Mouse (Mus musculus) lung, embryonic 14.5 days (tissue): ENCODE measurements at regions not wholly inside any gene's neighbourhood (a gene's known extent, or its start where the extent isn't known, plus 50 kb on each side); places are given as distances from the start of the nearest gene placed in this dataset.

Source experiments
- ATAC-seq: fragments of 200-750 bp; cut with Nextera tagmentation; 2 replicates; pipeline ENCODE4 v1.8.0; 2017; ENCODE audit warnings: mild to moderate bottlenecking, moderate TSS enrichment, moderate library complexity; ENCODE audit not compliant: insufficient read depth
- DNase-seq: peaks from one replicate; pipeline ENCODE4 v3.0.0-alpha.2; 2015
- H3K27ac ChIP-seq: fragments of 300-500 bp; sonication (generic); 2 replicates; pipeline ENCODE4 v1.5.1; 2014; ENCODE audit warnings: low read depth, mild to moderate bottlenecking, moderate library complexity
- H3K27me3 ChIP-seq: fragments of 300-500 bp; sonication (generic); 2 replicates; pipeline ENCODE4 v1.6.1; 2014; ENCODE audit warnings: low read length, control low read depth; ENCODE audit not compliant: insufficient read depth
- H3K36me3 ChIP-seq: fragments of 300-500 bp; sonication (generic); 2 replicates; pipeline ENCODE4 v1.6.1; 2014; ENCODE audit warnings: control low read depth; ENCODE audit not compliant: insufficient read depth
- H3K4me1 ChIP-seq: fragments of 300-500 bp; sonication (generic); 2 replicates; pipeline ENCODE4 v1.6.1; 2014; ENCODE audit warnings: antibody characterized with exemption, control low read depth; ENCODE audit not compliant: insufficient read depth
- H3K4me2 ChIP-seq: fragments of 300-500 bp; sonication (generic); 2 replicates; pipeline ENCODE4 v1.6.1; 2014; ENCODE audit warnings: mild to moderate bottlenecking
- H3K4me3 ChIP-seq: fragments of 300-500 bp; sonication (generic); 2 replicates; pipeline ENCODE4 v1.5.1; 2014; ENCODE audit warnings: low read depth, low read length
- H3K9ac ChIP-seq: fragments of 300-500 bp; sonication (generic); 2 replicates; pipeline ENCODE4 v1.6.1; 2014
- H3K9me3 ChIP-seq: fragments of 300-500 bp; sonication (generic); 2 replicates; pipeline ENCODE4 v1.6.1; 2016; ENCODE audit warnings: low read depth, low read length, control low read depth
- CTCF ChIP-seq: IDR thresholded peaks from 2 replicates; pipeline ENCODE4 v1.5.1; 2016; ENCODE audit warnings: antibody characterized with exemption, low read depth
- WGBS: fragments of 180-500 bp; shearing (Covaris S2); extraction: QIAGEN DNeasy Blood & Tissue Kit; methylation state at CpG from one replicate; pipeline ENCODE4 v1.1.7; 2014; 5-methylcytosine and 5-hydroxymethylcytosine counted together

DNA sequence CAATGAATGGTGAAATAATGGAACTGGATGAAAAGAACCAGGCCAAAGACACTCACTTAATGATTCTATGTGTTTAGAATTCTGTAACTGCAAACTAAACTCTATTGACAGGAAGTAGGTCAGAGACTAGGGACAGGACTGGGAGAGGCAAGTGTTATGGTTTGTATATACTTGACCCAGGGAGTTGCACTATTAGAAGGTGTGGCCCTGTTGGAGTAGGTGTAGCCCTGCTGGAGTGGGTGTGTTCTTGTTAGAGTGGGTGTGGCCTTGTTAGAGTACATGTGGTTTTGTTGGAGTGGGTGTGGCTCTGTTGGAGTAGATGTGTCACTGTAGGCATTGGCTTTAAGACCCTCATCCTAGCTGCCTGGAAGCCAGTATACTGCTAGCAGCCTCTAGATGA is 93.0 kb upstream of the Npas2 start:
- Histone ChIP-seq H3K27ac (no peak overlapping the region), H3K4me1 (no peaks in the 10 kb centered on the region), H3K4me2 (no peak overlapping the region), H3K9me3 (no peaks in the 10 kb centered on the region), H3K9ac (no peak overlapping the region), H3K36me3 (no peaks in the 10 kb centered on the region), H3K27me3 (no peaks in the 10 kb centered on the region), H3K4me3 (no peak overlapping the region)
- ATAC-seq (no peak), DNase-seq (no peak)
- TF ChIP-seq CTCF: no peak

DNA sequence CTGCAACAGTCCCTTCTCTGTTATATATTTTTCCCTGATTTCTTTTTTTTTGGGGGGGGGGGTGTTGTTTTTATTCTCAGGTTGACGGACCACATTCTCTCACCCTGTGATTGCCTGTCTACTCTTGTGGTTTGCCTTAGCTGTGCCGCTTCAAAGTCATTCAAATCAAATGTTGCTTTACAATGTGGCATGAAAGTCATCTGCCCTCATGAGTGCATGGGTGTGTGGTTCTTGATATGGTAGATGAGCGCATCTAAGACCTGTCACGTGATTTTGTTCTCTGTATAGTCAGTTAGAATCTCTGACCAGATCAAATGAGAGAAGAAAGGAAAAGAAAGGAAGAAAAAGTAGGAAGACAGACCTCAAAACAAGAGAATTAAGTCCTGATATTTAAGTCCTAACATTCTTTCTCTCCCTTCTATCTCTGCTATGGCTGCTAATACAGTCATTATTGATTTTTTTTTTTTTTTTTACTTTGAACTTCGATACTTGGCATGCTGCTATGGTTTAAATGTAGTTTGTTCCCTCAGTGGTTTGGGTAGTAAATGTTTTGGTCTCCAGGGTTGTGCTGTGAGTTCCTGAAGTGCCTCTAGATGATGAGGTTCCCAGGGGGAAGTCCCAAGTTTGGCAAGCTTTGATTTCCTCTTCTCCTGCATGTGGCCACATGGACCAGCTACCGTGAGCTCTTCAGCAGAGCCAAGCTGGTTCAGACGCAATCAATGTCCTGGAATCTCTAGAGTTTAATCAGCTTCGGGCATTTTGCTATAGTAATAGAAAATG is 91.2 kb upstream of the Npas2 start:
- Histone ChIP-seq H3K27ac (no peak overlapping the region), H3K4me1 (no peaks in the 10 kb centered on the region), H3K9me3 (no peaks in the 10 kb centered on the region), H3K36me3 (no peaks in the 10 kb centered on the region), H3K27me3 (no peaks in the 10 kb centered on the region), H3K9ac (no peak overlapping the region), H3K4me2 (no peak overlapping the region), H3K4me3 (no peak overlapping the region)
- TF ChIP-seq CTCF: no peak
- 83% methylated on average over 8 of the region's 8 CpGs for WGBS
- DNase-seq (no peak), ATAC-seq (no peak)

DNA sequence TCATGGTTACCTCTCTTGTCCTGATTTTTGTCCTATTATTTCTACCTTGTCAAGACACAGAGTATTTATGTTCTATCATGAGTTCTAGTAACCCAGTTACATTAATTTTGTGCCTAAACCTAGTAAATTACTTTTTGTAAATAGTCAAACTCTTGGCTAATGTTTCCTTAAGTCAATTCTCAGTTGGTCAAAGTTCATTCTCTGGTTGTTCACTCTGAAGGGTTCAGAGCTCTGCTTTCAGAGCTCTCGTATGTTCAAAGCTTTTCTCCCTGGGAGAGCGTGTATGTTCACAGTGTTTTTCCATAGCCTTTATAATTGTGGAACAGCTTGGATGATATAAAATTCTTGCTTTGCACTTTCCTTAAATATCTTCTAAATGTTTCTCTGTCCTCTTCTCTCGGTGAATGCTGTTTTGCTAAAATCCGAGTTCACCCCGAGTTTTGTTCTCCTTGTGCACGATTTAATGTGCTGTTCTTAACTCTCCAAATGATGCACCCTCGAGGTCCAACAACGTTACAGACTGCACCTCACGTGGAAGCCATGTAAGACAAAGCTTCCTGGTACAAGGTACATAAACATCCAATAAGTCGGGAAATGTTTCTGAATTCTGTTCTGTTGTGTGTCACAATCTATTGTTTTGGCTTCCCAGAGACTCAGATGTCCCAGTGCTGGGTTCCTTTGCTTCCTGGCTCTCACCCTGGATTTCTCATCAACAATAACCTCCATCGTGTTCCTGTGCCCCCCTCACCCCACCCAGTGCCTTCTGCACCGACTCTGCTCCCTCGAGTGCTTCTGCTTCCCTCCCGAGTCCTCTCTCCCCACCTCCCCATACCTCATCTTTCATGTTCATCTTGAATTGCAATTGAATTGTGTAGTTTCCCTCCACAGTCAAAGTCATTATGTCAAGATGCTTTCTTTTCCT is 90.3 kb upstream of the Npas2 start:
- no peak for TF ChIP-seq CTCF
- Histone ChIP-seq H3K4me1 (no peaks in the 10 kb centered on the region), H3K27ac (no peak overlapping the region), H3K9me3 (no peaks in the 10 kb centered on the region), H3K27me3 (no peaks in the 10 kb centered on the region), H3K4me2 (no peak overlapping the region), H3K9ac (no peak overlapping the region), H3K4me3 (no peak overlapping the region), H3K36me3 (no peaks in the 10 kb centered on the region)
- DNase-seq (no peak), ATAC-seq (no peak)
- 75% methylated on average over 14 of the region's 14 CpGs for WGBS

DNA sequence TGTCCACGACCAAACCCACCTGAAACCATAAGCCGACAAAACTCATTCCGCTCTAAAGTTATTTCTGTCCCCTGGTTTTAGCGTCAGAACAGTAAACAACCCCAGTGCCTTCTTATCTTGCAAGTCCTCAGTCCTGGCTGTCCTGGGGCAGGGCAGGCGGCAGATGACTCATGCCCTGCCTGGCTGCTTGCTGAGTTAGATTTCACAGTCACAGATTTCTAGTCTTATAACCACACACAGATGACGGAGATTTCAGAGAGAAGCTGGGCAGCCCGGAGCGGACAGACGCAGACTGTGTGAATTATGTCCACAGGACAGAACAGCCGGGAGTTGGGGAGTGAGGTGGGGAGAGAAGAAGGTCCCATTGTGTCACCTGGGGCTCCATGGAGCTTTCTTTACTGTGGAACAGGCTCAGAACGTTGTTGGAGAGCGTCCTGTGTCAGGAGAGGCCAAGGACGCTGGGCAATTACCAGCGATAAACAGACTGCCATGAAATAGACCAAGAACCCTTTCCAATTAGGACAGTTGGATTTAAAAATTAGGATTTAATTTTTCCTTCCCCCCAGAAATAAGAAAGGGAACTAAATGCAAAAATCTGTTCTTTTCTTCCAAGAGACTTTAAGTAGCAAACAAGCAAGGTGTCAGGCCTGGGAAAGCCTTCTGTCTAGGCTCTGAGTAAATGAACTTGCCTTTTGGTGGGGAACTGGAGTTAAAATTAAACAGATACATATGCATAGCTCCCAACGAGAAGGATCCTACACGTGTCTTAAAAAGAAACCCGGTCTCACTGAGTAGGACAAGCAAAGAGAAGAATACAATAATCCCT is 87.8 kb upstream of the Npas2 start:
- no peaks in the 10 kb centered on the region for H3K9me3 ChIP-seq
- no peak overlapping the region for H3K9ac ChIP-seq
- H3K4me1 ChIP-seq: no peaks in the 10 kb centered on the region
- TF ChIP-seq CTCF: no peak
- ATAC-seq: no peak
- no peak overlapping the region for H3K4me2 ChIP-seq
- H3K27ac ChIP-seq: no peak overlapping the region
- no peaks in the 10 kb centered on the region for H3K36me3 ChIP-seq
- no peak overlapping the region for H3K4me3 ChIP-seq
- H3K27me3 ChIP-seq: no peaks in the 10 kb centered on the region
- WGBS: 50% methylated on average over 17 of the region's 17 CpGs
- peak; percentile 9 for DNase-seq

DNA sequence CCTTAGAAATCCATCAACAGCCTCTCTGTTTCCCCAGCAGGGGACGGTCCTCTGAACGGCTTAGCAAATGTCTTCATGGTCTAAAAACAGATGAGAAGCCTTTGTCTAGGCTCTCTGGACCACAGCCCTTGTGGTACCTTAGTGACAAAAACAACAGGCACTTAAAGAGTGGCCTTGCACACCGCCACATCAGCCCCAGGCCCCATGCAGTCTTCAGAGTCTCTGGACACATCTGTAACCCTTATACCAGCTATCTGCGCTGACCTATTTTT is 87.2 kb upstream of the Npas2 start:
- no peak overlapping the region for H3K9ac ChIP-seq
- no peak for TF ChIP-seq CTCF
- H3K27ac ChIP-seq: no peak overlapping the region
- H3K36me3 ChIP-seq: no peaks in the 10 kb centered on the region
- ATAC-seq: no peak
- H3K27me3 ChIP-seq: no peaks in the 10 kb centered on the region
- DNase-seq: no peak
- H3K4me1 ChIP-seq: no peaks in the 10 kb centered on the region
- 77% methylated on average over 4 of the region's 4 CpGs for WGBS
- no peaks in the 10 kb centered on the region for H3K9me3 ChIP-seq
- no peak overlapping the region for H3K4me3 ChIP-seq
- H3K4me2 ChIP-seq: no peak overlapping the region

DNA sequence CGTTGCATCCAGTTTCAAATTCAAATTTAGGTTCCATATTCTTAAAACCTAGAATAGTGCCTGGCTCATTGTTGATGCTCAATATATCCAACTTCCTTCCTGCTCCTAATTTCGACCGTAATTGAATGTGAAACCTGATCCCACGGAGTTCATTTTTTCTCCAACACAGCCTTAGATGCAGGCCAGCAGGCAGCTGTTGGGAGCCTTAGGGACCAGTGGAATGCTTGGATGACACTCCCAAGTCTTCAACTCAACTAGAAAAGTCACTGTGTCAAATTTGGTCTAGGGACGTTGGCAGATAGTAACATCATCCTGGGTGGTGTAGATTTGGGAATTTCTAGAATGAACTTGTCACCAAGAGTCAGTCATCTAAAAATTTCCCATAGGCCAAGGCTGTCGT is 86.9 kb upstream of the Npas2 start:
- Histone ChIP-seq H3K9ac (no peak overlapping the region), H3K36me3 (no peaks in the 10 kb centered on the region), H3K27ac (no peak overlapping the region), H3K9me3 (no peaks in the 10 kb centered on the region), H3K4me3 (no peak overlapping the region), H3K4me2 (no peak overlapping the region), H3K4me1 (no peaks in the 10 kb centered on the region), H3K27me3 (no peaks in the 10 kb centered on the region)
- no peak for TF ChIP-seq CTCF
- DNase-seq: no peak
- no peak for ATAC-seq
- WGBS: 59% methylated on average over 6 of the region's 6 CpGs

DNA sequence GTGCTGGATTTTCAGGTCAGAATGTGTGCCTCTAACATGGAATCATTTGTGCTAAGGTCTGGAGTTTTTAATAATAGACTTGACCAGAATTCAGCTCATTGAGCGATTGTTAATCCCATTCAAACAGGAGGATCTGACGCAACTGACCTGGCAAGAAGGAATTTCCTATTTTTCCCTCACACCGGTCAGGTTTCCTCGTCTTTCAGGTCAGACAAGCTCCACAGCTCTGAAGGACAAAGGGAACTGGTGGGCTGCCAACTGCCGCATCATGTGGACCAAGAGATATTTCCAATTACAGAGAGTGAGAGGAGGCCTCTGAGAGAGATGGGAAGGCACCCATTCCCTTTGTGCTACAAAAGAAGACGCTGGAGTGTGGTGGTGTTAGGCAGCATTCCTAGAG is 77.2 kb upstream of the Npas2 start:
- no peak overlapping the region for H3K9ac ChIP-seq
- H3K27ac ChIP-seq: no peak overlapping the region
- H3K4me1 ChIP-seq: no peaks in the 10 kb centered on the region
- H3K9me3 ChIP-seq: no peaks in the 10 kb centered on the region
- no peak overlapping the region for H3K4me2 ChIP-seq
- H3K36me3 ChIP-seq: no peaks in the 10 kb centered on the region
- no peak for TF ChIP-seq CTCF
- H3K4me3 ChIP-seq: no peak overlapping the region
- no peak for ATAC-seq
- WGBS: 72% methylated on average over 6 of the region's 6 CpGs
- DNase-seq: no peak
- H3K27me3 ChIP-seq: no peaks in the 10 kb centered on the region
